Mouse (Mus musculus): Measurements from ENCODE around the gene Rnf152. TPM values are rescaled to one million over a fixed set of nuclear protein-coding genes. Genes with fewer than 3 reads are reported as not detected.

Rnf152 gene
- total RNA-seq (2012; rRNA removed) (under 0.01 TPM in 1 of 2 replicates, not detected in the other), total RNA-seq (2014; rRNA removed) (not detected in 2 replicates), polyA plus RNA-seq (2012; ENCODE audit: insufficient read length, low read depth) (not detected in 2 replicates)

- Histone ChIP-seq H3K4me1 (ENCODE audit: control insufficient read depth in 1 of 2, insufficient read depth in 2 of 2) (no peaks in the 10 kb centered on the region; a peak in 1 of 4 replicates), H3K27ac (ENCODE audit: insufficient read depth, low read depth) (no peak within 1 kb of the TSS), H3K9ac (ENCODE audit: insufficient read depth, low read depth) (no peak within 1 kb of the TSS), H3K4me3 (replicated peaks in 1 of 3; ENCODE audit: low read depth in 2 of 3, low read length in 2 of 3, poor library complexity in 1 of 3) (peak within 1 kb of the TSS; percentile 10 to 66 (median 39)), H3K27me3 (replicated peaks) (peaks cover 80% of the 10 kb centered on the region), H3K4me2 (ENCODE audit: insufficient read depth, low read depth, poor library complexity, severe bottlenecking) (peak within 1 kb of the TSS; percentile 85), H3K36me3 (replicated peaks in 1 of 2; ENCODE audit: control insufficient read depth in 1 of 2, insufficient read depth in 1 of 2, low read length in 1 of 2) (no peaks in the 10 kb centered on the region), H3K9me3 (replicated peaks; ENCODE audit: low read length) (no peaks in the 10 kb centered on the region), H3K79me2 (replicated peaks; ENCODE audit: control insufficient read depth, extremely low read depth, insufficient read depth, poor library complexity, severe bottlenecking) (no peaks in the 10 kb centered on the region)
- dilution Hi-C loops (cut with MboI; ENCODE audit: extremely low pct_ligation_motif_present, extremely low pct_unique_long_range_greater_than_20kb, low sequenced_read_pairs): no loop called here
- in situ Hi-C loops (cut with MboI; ENCODE audit: low pct_ligation_motif_present, low pct_unique_long_range_greater_than_20kb, low sequenced_read_pairs): loop anchor here (25.0 kb wide), 1 partner anchor 369 kb away; no protein-coding TSS in a partner anchor
- no peak for DNase-seq (ENCODE audit: extremely low read depth)
- no peak for TF ChIP-seq MAFK (IDR thresholded peaks at IDR 0.05; ENCODE audit: insufficient replicate concordance, low read length)
- no peak for TF ChIP-seq BHLHE40 (IDR thresholded peaks at IDR 0.05; ENCODE audit: low read depth, low read length)
Observed at GRCm38 (mm10) chr1:105356291-105357011, at the start of gene Rnf152. Rnf152 (minus strand) TSS chr1:105356710.

GRCm38 (mm10) chr1:105402853-105403252, 46.3 kb upstream of the Rnf152 start:
- Histone ChIP-seq H3K4me1 (ENCODE audit: control insufficient read depth in 1 of 2, insufficient read depth in 2 of 2) (no peaks in the 10 kb centered on the region), H3K4me2 (ENCODE audit: insufficient read depth, low read depth, poor library complexity, severe bottlenecking) (no peak overlapping the region), H3K27ac (ENCODE audit: insufficient read depth, low read depth) (no peak overlapping the region), H3K27me3 (replicated peaks) (no peaks in the 10 kb centered on the region), H3K79me2 (replicated peaks; ENCODE audit: control insufficient read depth, extremely low read depth, insufficient read depth, poor library complexity, severe bottlenecking) (no peaks in the 10 kb centered on the region), H3K36me3 (replicated peaks in 1 of 2; ENCODE audit: control insufficient read depth in 1 of 2, insufficient read depth in 1 of 2, low read length in 1 of 2) (no peaks in the 10 kb centered on the region), H3K4me3 (replicated peaks in 1 of 3; ENCODE audit: low read depth in 2 of 3, low read length in 2 of 3, poor library complexity in 1 of 3) (no peak overlapping the region), H3K9ac (ENCODE audit: insufficient read depth, low read depth) (no peak overlapping the region), H3K9me3 (replicated peaks; ENCODE audit: low read length) (no peaks in the 10 kb centered on the region)
- no peak for DNase-seq (ENCODE audit: extremely low read depth)
- in situ Hi-C loops (cut with MboI; ENCODE audit: low pct_ligation_motif_present, low pct_unique_long_range_greater_than_20kb, low sequenced_read_pairs): no loop called here
- no peak for TF ChIP-seq CTCF (conservative IDR thresholded peaks at IDR 0.05 in 1 of 2, IDR thresholded peaks at IDR 0.05 in 1 of 2; ENCODE audit: low read depth in 2 of 2, low read length in 2 of 2)
- TF ChIP-seq ZKSCAN1 (IDR thresholded peaks at IDR 0.05; ENCODE audit: borderline replicate concordance, low read depth, low read length): no peak
- no peak for TF ChIP-seq USF2 (conservative IDR thresholded peaks at IDR 0.05; ENCODE audit: low read depth, low read length)
- no peak for TF ChIP-seq POLR2AphosphoS2 (IDR thresholded peaks at IDR 0.05; ENCODE audit: low read depth, low read length)
- no peak for TF ChIP-seq ELF1 (IDR thresholded peaks at IDR 0.05; ENCODE audit: low read depth, low read length)
- no peak for TF ChIP-seq NRF1 (IDR thresholded peaks at IDR 0.05; ENCODE audit: low read depth, low read length)
- no peak for TF ChIP-seq BHLHE40 (IDR thresholded peaks at IDR 0.05; ENCODE audit: low read depth, low read length)
- no peak for TF ChIP-seq ZMIZ1 (IDR thresholded peaks at IDR 0.05; ENCODE audit: low read depth, low read length)
- TF ChIP-seq NELFE (IDR thresholded peaks at IDR 0.05; ENCODE audit: low read depth, low read length): no peak
- no peak for TF ChIP-seq MYC (IDR thresholded peaks at IDR 0.05; ENCODE audit: low read depth, low read length)
- no peak for TF ChIP-seq CHD2 (IDR thresholded peaks at IDR 0.05; ENCODE audit: low read length)
- no peak for TF ChIP-seq JUND (conservative IDR thresholded peaks at IDR 0.05; ENCODE audit: low read depth, low read length)
- TF ChIP-seq GABPA (IDR thresholded peaks at IDR 0.05; ENCODE audit: insufficient replicate concordance, low read depth, low read length): no peak
- no peak for TF ChIP-seq ZNF384 (IDR thresholded peaks at IDR 0.05; ENCODE audit: low read depth, low read length)
- TF ChIP-seq USF1 (IDR thresholded peaks at IDR 0.05; ENCODE audit: low read depth, low read length): no peak
- dilution Hi-C loops (cut with MboI; ENCODE audit: extremely low pct_ligation_motif_present, extremely low pct_unique_long_range_greater_than_20kb, low sequenced_read_pairs): no loop called here

Measured in CH12.LX (cell line).